ENCODE assay signal across 27 mouse cellular contexts in genomic region chr3:65549785-65550184, GRCm38 (mm10). TPM values are rescaled to one million over a fixed set of nuclear protein-coding genes. Genes with fewer than 3 reads are reported as not detected.
DNase-seq lines count a peak whose midpoint lies in the region; ATAC-seq and TF ChIP-seq lines count a peak whose summit lies in the region.
"Had no signal": no experiment of that assay in that cellular context is flagged by ENCODE, and none has a peak within 500 bp of the region (broad histone marks: within the 10 kb centered on the region; RNA-seq: fewer than 3 reads in every experiment).

No protein-coding gene starts in this region.

- peak; percentile 86 for ATAC-seq in intestine, postnatal 0 days
- ATAC-seq in intestine, embryonic 15.5 days = no peak
- ATAC-seq in liver, postnatal 0 days = no peak
- no peak for ATAC-seq in liver, embryonic 12.5 days
- ATAC-seq in megakaryocyte progenitor cell, adult 5-6 weeks (replicated peaks; ENCODE audit: poor library complexity) = peak; percentile 80
- ATAC-seq: activated CD4-positive, CD25-positive, alpha-beta regulatory T cell, adult 4 months; forebrain, embryonic 15.5 days had no signal

- TF ChIP-seq EP300 in liver, postnatal 0 days (IDR thresholded peaks at IDR 0.05; ENCODE audit: low read depth) = peak; percentile 43; the same call in 1 of the 2 replicates

- no peaks in the 10 kb centered on the region for H3K27me3 ChIP-seq in intestine, postnatal 0 days (replicated peaks; ENCODE audit: control insufficient read depth, insufficient read depth, low read length)
- H3K27me3 ChIP-seq in intestine, embryonic 15.5 days (replicated peaks) = no peaks in the 10 kb centered on the region
- H3K27me3 ChIP-seq in liver, postnatal 0 days (ENCODE audit: insufficient read depth, low read length) = no peaks in the 10 kb centered on the region
- H3K27me3 ChIP-seq in liver, embryonic 12.5 days (replicated peaks) = no peaks in the 10 kb centered on the region
- H3K27me3 ChIP-seq: embryonic facial prominence, embryonic 13.5 days; forebrain, embryonic 12.5 days; forebrain, embryonic 15.5 days; heart, embryonic 13.5 days had no signal

- H3K4me2 ChIP-seq in intestine, postnatal 0 days (replicated peaks; ENCODE audit: low read depth) = no peak overlapping the region
- no peak overlapping the region for H3K4me2 ChIP-seq in intestine, embryonic 15.5 days (replicated peaks)
- peak overlapping the region; percentile 36 for H3K4me2 ChIP-seq in liver, postnatal 0 days (ENCODE audit: low read depth, low read length)
- H3K4me2 ChIP-seq in liver, embryonic 12.5 days = no peak overlapping the region
- H3K4me2 ChIP-seq: embryonic facial prominence, embryonic 13.5 days; forebrain, embryonic 12.5 days; forebrain, embryonic 15.5 days; heart, embryonic 13.5 days; hindbrain, embryonic 14.5 days had no signal

- peak; percentile 9 for DNase-seq in kidney, postnatal 14 days
- DNase-seq in kidney, adult 18-20 months = no peak
- no peak for DNase-seq in liver, postnatal 0 days
- no peak for DNase-seq in right cerebral cortex, adult 18-20 months
- DNase-seq: adrenal gland, adult 8-10 months; adrenal gland, postnatal 25 days; cerebellum, adult 18-20 months; cerebellum, adult 9-10 months; cerebellum, postnatal 14 days; embryo, embryonic 11 days; gastrocnemius, postnatal 25 days; heart, adult 2 months; heart, postnatal 14 days; heart, postnatal 4 days had no signal

- no peaks in the 10 kb centered on the region for H3K9me3 ChIP-seq in intestine, postnatal 0 days (ENCODE audit: control insufficient read depth)
- H3K9me3 ChIP-seq in intestine, embryonic 15.5 days = no peaks in the 10 kb centered on the region
- H3K9me3 ChIP-seq in liver, postnatal 0 days (ENCODE audit: low read length) = no peaks in the 10 kb centered on the region
- no peaks in the 10 kb centered on the region for H3K9me3 ChIP-seq in liver, embryonic 12.5 days (replicated peaks)
- H3K9me3 ChIP-seq: embryonic facial prominence, embryonic 10.5 days; embryonic facial prominence, embryonic 13.5 days; forebrain, embryonic 12.5 days; forebrain, embryonic 15.5 days; heart, embryonic 10.5 days; heart, embryonic 13.5 days had no signal

- H3K9ac ChIP-seq in intestine, postnatal 0 days (ENCODE audit: low read depth, low read length) = no peak overlapping the region
- no peak overlapping the region for H3K9ac ChIP-seq in intestine, embryonic 15.5 days
- no peak overlapping the region for H3K9ac ChIP-seq in liver, postnatal 0 days (replicated peaks)
- no peak overlapping the region for H3K9ac ChIP-seq in liver, embryonic 12.5 days
- H3K9ac ChIP-seq: embryonic facial prominence, embryonic 13.5 days; forebrain, embryonic 12.5 days; forebrain, embryonic 15.5 days; heart, embryonic 13.5 days; hindbrain, embryonic 14.5 days had no signal

- 28% methylated on average over 6 of the region's 6 CpGs for WGBS in intestine, postnatal 0 days
- WGBS in intestine, embryonic 15.5 days = 58% methylated on average over 6 of the region's 6 CpGs
- 39% methylated on average over 6 of the region's 6 CpGs for WGBS in liver, postnatal 0 days (ENCODE audit: insufficient replicate concordance)
- 58% methylated on average over 6 of the region's 6 CpGs for WGBS in liver, embryonic 12.5 days (ENCODE audit: insufficient replicate concordance)

- H3K4me1 ChIP-seq in intestine, postnatal 0 days (replicated peaks; ENCODE audit: control insufficient read depth, insufficient read depth, low read length) = no peaks in the 10 kb centered on the region
- H3K4me1 ChIP-seq in intestine, embryonic 15.5 days (replicated peaks) = no peaks in the 10 kb centered on the region
- peaks cover 8% of the 10 kb centered on the region; the same call in 1 of the 2 replicates for H3K4me1 ChIP-seq in liver, postnatal 0 days (ENCODE audit: insufficient read depth)
- peaks cover 16% of the 10 kb centered on the region for H3K4me1 ChIP-seq in liver, embryonic 12.5 days
- H3K4me1 ChIP-seq: heart, embryonic 10.5 days; heart, embryonic 13.5 days had no signal

- H3K4me3 ChIP-seq in intestine, postnatal 0 days (ENCODE audit: low read depth, low read length) = no peak overlapping the region
- H3K4me3 ChIP-seq in intestine, embryonic 15.5 days (replicated peaks) = no peak overlapping the region
- no peak overlapping the region for H3K4me3 ChIP-seq in liver, postnatal 0 days (ENCODE audit: low read depth, low read length)
- H3K4me3 ChIP-seq in liver, embryonic 12.5 days = no peak overlapping the region
- H3K4me3 ChIP-seq: embryonic facial prominence, embryonic 10.5 days; embryonic facial prominence, embryonic 13.5 days; erythroblast, embryonic 14.5 days; forebrain, embryonic 12.5 days; forebrain, embryonic 15.5 days; heart, adult 2 months; heart, embryonic 10.5 days; heart, embryonic 13.5 days had no signal

- peaks cover 10% of the 10 kb centered on the region; the same call in 1 of the 2 replicates for H3K36me3 ChIP-seq in intestine, postnatal 0 days (ENCODE audit: control insufficient read depth, insufficient read depth)
- H3K36me3 ChIP-seq in intestine, embryonic 15.5 days = 0 out of 2 replicates have a peak, but pooled peaks cover 4% of the 10 kb centered on the region
- H3K36me3 ChIP-seq in liver, postnatal 0 days (replicated peaks; ENCODE audit: insufficient read depth, low read length) = peaks cover 17% of the 10 kb centered on the region
- H3K36me3 ChIP-seq in liver, embryonic 12.5 days = peaks cover 12% of the 10 kb centered on the region; the same call in 1 of the 2 replicates

- H3K27ac ChIP-seq in intestine, postnatal 0 days (ENCODE audit: low read depth, low read length) = no peak overlapping the region
- no peak overlapping the region for H3K27ac ChIP-seq in intestine, embryonic 15.5 days
- peak overlapping the region; percentile 44; the same call in 1 of the 2 replicates for H3K27ac ChIP-seq in liver, postnatal 0 days (ENCODE audit: low read depth)
- H3K27ac ChIP-seq in liver, embryonic 12.5 days = no peak overlapping the region
- H3K27ac ChIP-seq: embryonic facial prominence, embryonic 10.5 days; embryonic facial prominence, embryonic 13.5 days; forebrain, embryonic 12.5 days; forebrain, embryonic 15.5 days; heart, adult 2 months; heart, embryonic 10.5 days; heart, embryonic 13.5 days; hindbrain, embryonic 14.5 days had no signal

- TF ChIP-seq CTCF in intestine, postnatal 0 days (IDR thresholded peaks at IDR 0.05; ENCODE audit: low read depth) = no peak
- no peak for TF ChIP-seq CTCF in liver, postnatal 0 days (IDR thresholded peaks at IDR 0.05; ENCODE audit: low read depth)

RNA-seq across cellular contexts. Expression of gene Tiparp, which starts 21.6 kb away (rescaled TPM):
- 26.0 and 26.6 TPM in 2 replicates for polyA plus RNA-seq in intestine, postnatal 0 days (2015; fragmentation: Nextera tagmentation; extraction: Ambion mirVana)
- 39.0 and 45.6 TPM in 2 replicates for polyA plus RNA-seq in intestine, embryonic 15.5 days (2015; fragmentation: Nextera tagmentation; extraction: Ambion mirVana)
- polyA plus RNA-seq in liver, postnatal 0 days (2015; fragmentation: Nextera tagmentation; extraction: Ambion mirVana) = 7.4 and 7.5 TPM in 2 replicates
- 9.4 and 10.2 TPM in 2 replicates for polyA plus RNA-seq in liver, embryonic 12.5 days (2016; fragmentation: Nextera tagmentation; extraction: Ambion mirVana)
- total RNA-seq in megakaryocyte progenitor cell, adult 5-6 weeks (2015) = 20.9 and 31.8 TPM in 2 replicates
- 17.8 and 24.5 TPM in 2 replicates for total RNA-seq in megakaryocyte progenitor cell, adult 5-6 weeks (2017)

Comparison
In these comparisons a context has a peak if more than half of its experiments do, and no peak if none do; other contexts are left out.
1. ATAC-seq: peak in intestine, postnatal 0 days (single experiment) and megakaryocyte progenitor cell, adult 5-6 weeks (single experiment); none in intestine, embryonic 15.5 days (single experiment), liver, postnatal 0 days (single experiment) and liver, embryonic 12.5 days (single experiment).